Mouse (Mus musculus): Measurements from ENCODE around the gene Tdrd9. TPM values are rescaled to one million over a fixed set of nuclear protein-coding genes. Genes with fewer than 3 reads are reported as not detected.

The Tdrd9 gene
- total and polyA plus RNA-seq, 3 experiments, result 28.9 to 46.5 TPM; not detected in 1

GRCm38 (mm10) chr12:111931411-111932025, 39.8 kb upstream of the Tdrd9 start:
- H3K9ac ChIP-seq (ENCODE audit: control insufficient read depth, low read depth, low read length, poor library complexity, severe bottlenecking), result no peak overlapping the region
- H3K79me2 ChIP-seq (ENCODE audit: control insufficient read depth, insufficient read depth, low read length, poor library complexity), result no peaks in the 10 kb centered on the region
- TF ChIP-seq HCFC1 (IDR thresholded peaks at IDR 0.05; ENCODE audit: low read depth, low read length) (no peak), ZKSCAN1 (IDR thresholded peaks at IDR 0.05; ENCODE audit: low read depth, low read length) (no peak), ZNF384 (IDR thresholded peaks at IDR 0.05; ENCODE audit: low read depth, low read length) (no peak), JUND (IDR thresholded peaks at IDR 0.05; ENCODE audit: low read depth, low read length) (no peak), POLR2A (IDR thresholded peaks at IDR 0.05; ENCODE audit: control insufficient read depth in 1 of 2, insufficient read depth in 1 of 2, low read depth in 1 of 2, low read length in 2 of 2, poor library complexity in 1 of 2) (no peak), MYC (IDR thresholded peaks at IDR 0.05; ENCODE audit: low read depth, low read length) (no peak), ELF1 (IDR thresholded peaks at IDR 0.05; ENCODE audit: low read depth, low read length) (no peak), POLR2AphosphoS2 (IDR thresholded peaks at IDR 0.05; ENCODE audit: low read length) (no peak), GATA1 (IDR thresholded peaks at IDR 0.05; ENCODE audit: low read depth, low read length) (no peak), MAFK (IDR thresholded peaks at IDR 0.05; ENCODE audit: borderline replicate concordance, low read depth, low read length) (no peak), ZC3H11A (IDR thresholded peaks at IDR 0.05; ENCODE audit: low read depth, low read length) (no peak), USF1 (IDR thresholded peaks at IDR 0.05; ENCODE audit: low read depth, low read length) (no peak)
- no peak for DNase-seq (ENCODE audit: low read depth, low spot score)
- no peak overlapping the region for H3K27ac ChIP-seq (ENCODE audit: control insufficient read depth, low read depth, low read length)
- H3K4me3 ChIP-seq (ENCODE audit: control insufficient read depth in 1 of 2, insufficient read depth in 1 of 2, low read depth in 2 of 2, low read length in 2 of 2), result no peak overlapping the region
- H3K4me1 ChIP-seq (ENCODE audit: control insufficient read depth in 1 of 2, insufficient read depth in 2 of 2, low read length in 2 of 2), result peaks cover 0 to 9% of the 10 kb centered on the region in 2 experiments; a peak in 3 of 4 replicates
- no peaks in the 10 kb centered on the region; a peak in 1 of 4 replicates for H3K36me3 ChIP-seq (ENCODE audit: control insufficient read depth in 1 of 2, insufficient read depth in 2 of 2, low read length in 2 of 2)
- H3K9me3 ChIP-seq (replicated peaks; ENCODE audit: insufficient read depth, low read length), result no peaks in the 10 kb centered on the region
- no peaks in the 10 kb centered on the region for H3K27me3 ChIP-seq (ENCODE audit: control insufficient read depth in 1 of 2, insufficient read depth in 2 of 2, low read length in 2 of 2)

- H3K27me3 ChIP-seq (ENCODE audit: control insufficient read depth in 1 of 2, insufficient read depth in 2 of 2, low read length in 2 of 2), result no peaks in the 10 kb centered on the region
- DNase-seq (ENCODE audit: low read depth, low spot score), result no peak
- H3K36me3 ChIP-seq (ENCODE audit: control insufficient read depth in 1 of 2, insufficient read depth in 2 of 2, low read length in 2 of 2), result no peaks in the 10 kb centered on the region; a peak in 1 of 4 replicates
- H3K79me2 ChIP-seq (ENCODE audit: control insufficient read depth, insufficient read depth, low read length, poor library complexity), result no peaks in the 10 kb centered on the region
- no peak overlapping the region for H3K9ac ChIP-seq (ENCODE audit: control insufficient read depth, low read depth, low read length, poor library complexity, severe bottlenecking)
- TF ChIP-seq EP300 (IDR thresholded peaks at IDR 0.05; ENCODE audit: low read depth in 1 of 2, low read length in 2 of 2) (no peak), BHLHE40 (IDR thresholded peaks at IDR 0.05; ENCODE audit: borderline replicate concordance, low read depth, low read length) (no peak), MEF2A (IDR thresholded peaks at IDR 0.05; ENCODE audit: extremely low read depth, insufficient replicate concordance, low read depth, low read length, poor library complexity, severe bottlenecking) (no peak), MAZ (IDR thresholded peaks at IDR 0.05; ENCODE audit: low read depth, low read length) (no peak), MYC (IDR thresholded peaks at IDR 0.05; ENCODE audit: low read depth, low read length) (no peak), ELF1 (IDR thresholded peaks at IDR 0.05; ENCODE audit: low read depth, low read length) (no peak), ZNF384 (IDR thresholded peaks at IDR 0.05; ENCODE audit: low read depth, low read length) (no peak)
- peaks cover 4 to 12% of the 10 kb centered on the region in 2 experiments; a peak in 3 of 4 replicates for H3K4me1 ChIP-seq (ENCODE audit: control insufficient read depth in 1 of 2, insufficient read depth in 2 of 2, low read length in 2 of 2)
- no peaks in the 10 kb centered on the region for H3K9me3 ChIP-seq (replicated peaks; ENCODE audit: insufficient read depth, low read length)
- no peak overlapping the region for H3K4me3 ChIP-seq (ENCODE audit: control insufficient read depth in 1 of 2, insufficient read depth in 1 of 2, low read depth in 2 of 2, low read length in 2 of 2)
- H3K27ac ChIP-seq (ENCODE audit: control insufficient read depth, low read depth, low read length), result no peak overlapping the region
These were observed 38.8 kb upstream of the Tdrd9 start for GRCm38 (mm10) chr12:111932513-111932912.
